Mouse (Mus musculus): ENCODE results near the gene En1.

- TF ChIP-seq EP300 (IDR thresholded peaks at IDR 0.05; ENCODE audit: insufficient read depth, low read depth, low read length) (no peak), POLR2A (IDR thresholded peaks at IDR 0.05; ENCODE audit: insufficient read depth, low read depth, low read length) (no peak)
These were observed 16.7 kb upstream of the En1 start for GRCm38 (mm10) chr1:120585481-120585880.
